20 mouse cellular contexts compared by ENCODE assay signal in genomic region chr8:105839209-105839608, GRCm38 (mm10). TPM values are rescaled to one million over a fixed set of nuclear protein-coding genes. Genes with fewer than 3 reads are reported as not detected.
DNase-seq lines count a peak whose midpoint lies in the region; TF ChIP-seq lines count a peak whose summit lies in the region.
"Had no signal": no experiment of that assay in that cellular context is flagged by ENCODE, and none has a peak within 500 bp of the region (broad histone marks: within the 10 kb centered on the region; RNA-seq: fewer than 3 reads in every experiment).

No protein-coding gene starts in this region.

- H3K27ac ChIP-seq in MEL (ENCODE audit: control insufficient read depth, low read depth, low read length), result no peak overlapping the region

- peak in 1 of 2 experiments; percentile 27; a peak in 1 of 4 replicates for TF ChIP-seq EP300 in MEL (IDR thresholded peaks at IDR 0.05; ENCODE audit: low read depth in 1 of 2, low read length in 2 of 2)

- no peak for TF ChIP-seq POLR2A in MEL (IDR thresholded peaks at IDR 0.05; ENCODE audit: control insufficient read depth in 1 of 2, insufficient read depth in 1 of 2, low read depth in 1 of 2, low read length in 2 of 2, poor library complexity in 1 of 2)

- no peak overlapping the region for H3K9ac ChIP-seq in MEL (ENCODE audit: control insufficient read depth, low read depth, low read length, poor library complexity, severe bottlenecking)

- no peak overlapping the region for H3K4me3 ChIP-seq in MEL (ENCODE audit: control insufficient read depth in 1 of 2, insufficient read depth in 1 of 2, low read depth in 2 of 2, low read length in 2 of 2)

- TF ChIP-seq CTCF in MEL (IDR thresholded peaks at IDR 0.05 in 2 of 3, conservative IDR thresholded peaks at IDR 0.05 in 1 of 3; ENCODE audit: control insufficient read depth in 1 of 3, insufficient read depth in 1 of 3, low read depth in 2 of 3, low read length in 3 of 3, poor library complexity in 1 of 3, severe bottlenecking in 1 of 3), result no peak

- no peaks in the 10 kb centered on the region for H3K79me2 ChIP-seq in MEL (ENCODE audit: control insufficient read depth, insufficient read depth, low read length, poor library complexity)

- 0 out of 4 replicates have a peak, but pooled peaks cover 0 to 8% of the 10 kb centered on the region in 2 experiments for H3K4me1 ChIP-seq in MEL (ENCODE audit: control insufficient read depth in 1 of 2, insufficient read depth in 2 of 2, low read length in 2 of 2)

- H3K27me3 ChIP-seq in MEL (ENCODE audit: control insufficient read depth in 1 of 2, insufficient read depth in 2 of 2, low read length in 2 of 2), result no peaks in the 10 kb centered on the region
- H3K27me3 ChIP-seq: CH12.LX, Patski had no signal

- no peaks in the 10 kb centered on the region for H3K36me3 ChIP-seq in MEL (ENCODE audit: control insufficient read depth in 1 of 2, insufficient read depth in 2 of 2, low read length in 2 of 2)

- no peak for TF ChIP-seq RAD21 in MEL (IDR thresholded peaks at IDR 0.05; ENCODE audit: low read depth, low read length)

- intact Hi-C loops in heart, postnatal 36 days (cut with DNase I), result no loop called here

- peak; percentile 39 for DNase-seq in MEL (ENCODE audit: low read depth, low spot score)
- DNase-seq in heart, postnatal 36 days, result no peak
- DNase-seq: adrenal gland, adult 2 months; adrenal gland, adult 8-10 months; adrenal gland, postnatal 10 days; adrenal gland, postnatal 14 days; adrenal gland, postnatal 25 days; adrenal gland, postnatal 36 days; B cell, adult 2 months; cerebellum, adult 11 months; cerebellum, adult 11-12 months; cerebellum, adult 18-20 months; cerebellum, adult 2 months; cerebellum, adult 8-10 months had no signal

- H3K9me3 ChIP-seq in MEL (replicated peaks; ENCODE audit: insufficient read depth, low read length), result no peaks in the 10 kb centered on the region

TF ChIP-seq in MEL, 35 proteins besides CTCF, POLR2A, EP300 and RAD21:
- no peak for TF ChIP-seq KAT2A (conservative IDR thresholded peaks at IDR 0.05; ENCODE audit: low read depth, low read length)
- TF ChIP-seq ZKSCAN1 (IDR thresholded peaks at IDR 0.05; ENCODE audit: low read depth, low read length), result no peak
- TF ChIP-seq MYB (IDR thresholded peaks at IDR 0.05; ENCODE audit: low read depth, low read length), result no peak
- no peak for TF ChIP-seq JUND (IDR thresholded peaks at IDR 0.05; ENCODE audit: low read depth, low read length)
- 0 out of 2 replicates have a peak, but pooled peaks have one; percentile 18 for TF ChIP-seq ETS1 (IDR thresholded peaks at IDR 0.05; ENCODE audit: low read depth, low read length)
- TF ChIP-seq POLR2AphosphoS2 (IDR thresholded peaks at IDR 0.05; ENCODE audit: low read length), result no peak
- TF ChIP-seq GATA1 (IDR thresholded peaks at IDR 0.05; ENCODE audit: low read depth, low read length), result peak; percentile 62
- no peak for TF ChIP-seq MYC (IDR thresholded peaks at IDR 0.05; ENCODE audit: low read depth, low read length)

RNA-seq across cellular contexts. Expression of gene Tsnaxip1, which starts 11.7 kb away (rescaled TPM):
- not detected in 2 replicates for total RNA-seq in MEL (2012; rRNA removed)
- polyA plus RNA-seq in MEL (2012; ENCODE audit: insufficient read depth in 1 of 2, insufficient read length in 2 of 2, low read depth in 1 of 2, low replicate concordance in 2 of 2, missing spikeins in 1 of 2), result under 1 TPM in 1 of 2 experiments, not detected in 1; 0.10 TPM
- not detected for total RNA-seq in heart, postnatal 36 days (2021)
- total RNA-seq: adrenal gland, adult 18-20 months; adrenal gland, adult 2 months; adrenal gland, adult 8-10 months; adrenal gland, postnatal 10 days; adrenal gland, postnatal 14 days; adrenal gland, postnatal 25 days; adrenal gland, postnatal 36 days; adrenal gland, postnatal 4 days had no signal
- polyA plus RNA-seq: activated CD4-positive, CD25-positive, alpha-beta regulatory T cell, adult 4 months; adrenal gland, adult 2 months; G1E had no signal

RNA-seq across cellular contexts. Expression of gene Ranbp10, which starts 12.1 kb away (rescaled TPM):
- 7.4 and 7.7 TPM in 2 replicates for total RNA-seq in MEL (2012; rRNA removed)
- 10 to 100 TPM in 1 of 2 experiments, not detected in 1; 22.1 TPM for polyA plus RNA-seq in MEL (2012; ENCODE audit: insufficient read depth in 1 of 2, insufficient read length in 2 of 2, low read depth in 1 of 2, low replicate concordance in 2 of 2, missing spikeins in 1 of 2)
- total RNA-seq in heart, postnatal 36 days (2021), result 10 to 100 TPM; 19.8 TPM

RNA-seq across cellular contexts. Expression of gene Cenpt, which starts 13.9 kb away (rescaled TPM):
- total RNA-seq in MEL (2012; rRNA removed), result 14.2 and 15.7 TPM in 2 replicates
- 10 to 100 TPM in 1 of 2 experiments, not detected in 1; 26.5 TPM for polyA plus RNA-seq in MEL (2012; ENCODE audit: insufficient read depth in 1 of 2, insufficient read length in 2 of 2, low read depth in 1 of 2, low replicate concordance in 2 of 2, missing spikeins in 1 of 2)
- total RNA-seq in heart, postnatal 36 days (2021), result 1 to 10 TPM; 2.0 to 2.6 TPM

RNA-seq across cellular contexts. Expression of gene Thap11, which starts 15.7 kb away (rescaled TPM):
- total RNA-seq in MEL (2012; rRNA removed), result 41.9 and 48.8 TPM in 2 replicates
- 10 to 100 TPM in 1 of 2 experiments, not detected in 1; 51.4 TPM for polyA plus RNA-seq in MEL (2012; ENCODE audit: insufficient read depth in 1 of 2, insufficient read length in 2 of 2, low read depth in 1 of 2, low replicate concordance in 2 of 2, missing spikeins in 1 of 2)
- total RNA-seq in heart, postnatal 36 days (2021), result 10 to 100 TPM; 26.5 to 28.3 TPM

RNA-seq across cellular contexts. Expression of gene Nutf2, which starts 21.2 kb away (rescaled TPM):
- 167 and 198 TPM in 2 replicates for total RNA-seq in MEL (2012; rRNA removed)
- polyA plus RNA-seq in MEL (2012; ENCODE audit: insufficient read depth in 1 of 2, insufficient read length in 2 of 2, low read depth in 1 of 2, low replicate concordance in 2 of 2, missing spikeins in 1 of 2), result 10 to 100 TPM in 1 of 2 experiments, not detected in 1; 28.0 TPM
- 10 to 100 TPM; 33.0 to 42.4 TPM for total RNA-seq in heart, postnatal 36 days (2021)
